Mouse (Mus musculus): ENCODE measurements around the gene Tmem97. TPM values are rescaled to one million over a fixed set of nuclear protein-coding genes. Genes with fewer than 3 reads are reported as not detected.

Tmem97 gene
- polyA plus RNA-seq, 1 experiment: 15.9 TPM

DNA sequence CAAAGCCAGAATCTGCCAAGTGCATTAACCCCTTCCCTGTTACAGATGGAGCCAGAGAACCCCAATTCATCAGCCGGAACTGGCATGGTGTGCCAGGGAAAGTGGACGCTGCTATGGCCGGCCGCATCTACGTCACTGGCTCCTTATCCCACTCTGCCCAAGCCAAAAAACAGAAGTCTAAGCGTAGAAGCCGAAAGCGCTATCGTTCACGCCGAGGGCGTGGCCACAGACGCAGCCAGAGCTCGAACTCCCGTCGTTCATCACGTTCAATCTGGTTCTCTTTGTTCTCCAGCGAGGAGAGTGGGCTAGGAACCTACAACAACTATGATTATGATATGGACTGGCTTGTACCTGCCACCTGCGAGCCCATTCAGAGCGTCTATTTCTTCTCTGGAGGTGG lies 49.0 kb downstream of the Tmem97 start:
- 87% methylated on average over 20 of the region's 20 CpGs for WGBS
- H3K4me1 ChIP-seq (ENCODE audit: control insufficient read depth, insufficient read depth, low read length): peaks cover 15% of the 10 kb centered on the region
- TF ChIP-seq POLR2A (IDR thresholded peaks at IDR 0.05; ENCODE audit: borderline replicate concordance, insufficient read depth, low read length) (no peak), CTCF (IDR thresholded peaks at IDR 0.05; ENCODE audit: borderline replicate concordance, insufficient read depth, low read depth, low read length) (no peak)
- DNase-seq: no peak
- H3K27me3 ChIP-seq (ENCODE audit: control insufficient read depth, insufficient read depth, low read length): no peaks in the 10 kb centered on the region
- H3K4me3 ChIP-seq (replicated peaks; ENCODE audit: insufficient read depth, low read depth, low read length): no peak overlapping the region
- no peak overlapping the region for H3K27ac ChIP-seq (ENCODE audit: insufficient read depth, low read length)

DNA sequence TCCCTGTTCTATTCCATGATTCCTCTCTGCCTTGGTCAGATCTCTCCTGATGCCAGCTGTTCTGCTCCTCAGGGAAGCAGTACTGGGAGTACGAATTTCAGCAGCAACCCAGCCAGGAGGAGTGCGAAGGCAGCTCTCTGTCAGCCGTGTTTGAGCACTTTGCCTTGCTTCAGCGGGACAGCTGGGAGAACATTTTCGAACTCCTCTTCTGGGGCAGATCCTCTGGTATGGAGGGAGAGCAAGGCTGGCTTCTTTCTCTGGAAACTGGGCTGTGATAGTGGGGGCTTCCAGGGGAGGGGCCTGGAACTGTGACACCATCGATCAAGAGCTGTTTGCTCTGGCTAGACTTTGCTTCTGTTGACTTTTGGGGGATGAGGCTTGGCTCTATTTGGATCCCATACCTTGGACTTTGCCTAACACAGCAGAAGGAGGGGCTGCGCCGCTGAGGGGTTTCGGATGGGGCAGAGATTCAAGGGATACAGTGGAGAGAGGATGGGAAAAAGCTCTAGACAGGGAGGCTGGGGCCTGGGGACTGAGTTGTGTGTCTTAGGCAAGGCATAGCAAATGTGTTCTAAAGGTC lies 49.9 kb downstream of the Tmem97 start:
- Histone ChIP-seq H3K27me3 (ENCODE audit: control insufficient read depth, insufficient read depth, low read length) (no peaks in the 10 kb centered on the region), H3K4me1 (ENCODE audit: control insufficient read depth, insufficient read depth, low read length) (peaks cover 15% of the 10 kb centered on the region), H3K4me3 (replicated peaks; ENCODE audit: insufficient read depth, low read depth, low read length) (no peak overlapping the region), H3K27ac (ENCODE audit: insufficient read depth, low read length) (no peak overlapping the region)
- TF ChIP-seq CTCF (IDR thresholded peaks at IDR 0.05; ENCODE audit: borderline replicate concordance, insufficient read depth, low read depth, low read length) (no peak), POLR2A (IDR thresholded peaks at IDR 0.05; ENCODE audit: borderline replicate concordance, insufficient read depth, low read length) (no peak)
- DNase-seq: no peak
- WGBS: 83% methylated on average over 9 of the region's 9 CpGs

DNA sequence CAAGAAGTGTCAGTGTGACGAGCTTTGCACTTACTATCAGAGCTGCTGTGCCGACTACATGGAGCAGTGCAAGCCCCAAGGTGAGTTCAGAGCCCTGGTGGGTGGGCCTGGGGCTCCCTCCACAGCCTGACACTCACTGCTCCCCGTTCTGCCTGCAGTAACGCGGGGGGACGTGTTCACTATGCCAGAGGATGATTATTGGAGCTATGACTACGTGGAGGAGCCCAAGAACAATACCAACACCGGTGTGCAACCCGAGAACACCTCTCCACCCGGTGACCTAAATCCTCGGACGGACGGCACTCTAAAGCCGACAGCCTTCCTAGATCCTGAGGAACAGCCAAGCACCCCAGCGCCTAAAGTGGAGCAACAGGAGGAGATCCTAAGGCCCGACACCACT lies 51.0 kb downstream of the Tmem97 start:
- Histone ChIP-seq H3K4me1 (ENCODE audit: control insufficient read depth, insufficient read depth, low read length) (peaks cover 15% of the 10 kb centered on the region), H3K27ac (ENCODE audit: insufficient read depth, low read length) (no peak overlapping the region), H3K4me3 (replicated peaks; ENCODE audit: insufficient read depth, low read depth, low read length) (no peak overlapping the region), H3K27me3 (ENCODE audit: control insufficient read depth, insufficient read depth, low read length) (no peaks in the 10 kb centered on the region)
- no peak for DNase-seq
- TF ChIP-seq CTCF (IDR thresholded peaks at IDR 0.05; ENCODE audit: borderline replicate concordance, insufficient read depth, low read depth, low read length) (no peak), POLR2A (IDR thresholded peaks at IDR 0.05; ENCODE audit: borderline replicate concordance, insufficient read depth, low read length) (no peak)
- WGBS: 70% methylated on average over 16 of the region's 16 CpGs

DNA sequence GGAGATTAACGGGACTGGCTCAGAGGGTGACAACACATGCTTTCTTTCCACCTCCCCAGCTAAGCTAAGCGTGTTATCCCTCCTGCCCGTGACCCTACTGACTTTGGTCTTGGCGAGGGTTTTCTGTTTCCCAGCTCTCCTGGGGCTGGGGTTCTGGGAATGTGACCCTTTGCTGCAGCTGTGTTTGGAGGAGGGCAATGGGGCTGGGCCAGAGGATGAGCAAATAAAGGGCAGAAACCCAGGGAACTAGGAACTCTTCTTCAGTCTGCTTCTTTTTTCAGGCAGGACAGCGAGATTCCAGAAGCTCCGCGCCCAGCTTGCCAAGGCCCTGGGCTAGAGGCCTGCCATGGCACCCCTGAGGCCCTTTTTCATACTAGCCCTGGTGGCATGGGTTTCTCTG lies 51.6 kb downstream of the Tmem97 start, which contains the start of gene Vtn:
TSS of gene Vtn (plus strand) at position 88 of the 400 bp plus-strand sequence.
- TF ChIP-seq POLR2A (IDR thresholded peaks at IDR 0.05; ENCODE audit: borderline replicate concordance, insufficient read depth, low read length): no peak
- TF ChIP-seq CTCF (IDR thresholded peaks at IDR 0.05; ENCODE audit: borderline replicate concordance, insufficient read depth, low read depth, low read length): no peak
- H3K27ac ChIP-seq (ENCODE audit: insufficient read depth, low read length): peak within 1 kb of the TSS; percentile 66
- H3K27me3 ChIP-seq (ENCODE audit: control insufficient read depth, insufficient read depth, low read length): no peaks in the 10 kb centered on the region
- peak within 1 kb of the TSS; percentile 77 for H3K4me3 ChIP-seq (replicated peaks; ENCODE audit: insufficient read depth, low read depth, low read length)
- DNase-seq: no peak
- 72% methylated on average over 7 of the region's 7 CpGs for WGBS
- H3K4me1 ChIP-seq (ENCODE audit: control insufficient read depth, insufficient read depth, low read length): peaks cover 17% of the 10 kb centered on the region

GRCm38 (mm10) chr11:78497544-78498522 lies 52.7 kb downstream of the Tmem97 start, which contains the start of gene Sarm1:
Gene Sarm1 (minus strand): TSS chr11:78497754.
- peak within 1 kb of the TSS; percentile 77 for H3K4me3 ChIP-seq (replicated peaks; ENCODE audit: insufficient read depth, low read depth, low read length)
- DNase-seq: peak; percentile 98
- no peaks in the 10 kb centered on the region for H3K27me3 ChIP-seq (ENCODE audit: control insufficient read depth, insufficient read depth, low read length)
- H3K4me1 ChIP-seq (ENCODE audit: control insufficient read depth, insufficient read depth, low read length): peaks cover 8% of the 10 kb centered on the region; the same call in 1 of the 2 replicates
- peak within 1 kb of the TSS; percentile 75 for H3K27ac ChIP-seq (ENCODE audit: insufficient read depth, low read length)
- TF ChIP-seq CTCF (IDR thresholded peaks at IDR 0.05; ENCODE audit: borderline replicate concordance, insufficient read depth, low read depth, low read length): no peak
- TF ChIP-seq POLR2A (IDR thresholded peaks at IDR 0.05; ENCODE audit: borderline replicate concordance, insufficient read depth, low read length): peak; percentile 94
- 2% methylated on average over 36 of the region's 36 CpGs for WGBS

DNA sequence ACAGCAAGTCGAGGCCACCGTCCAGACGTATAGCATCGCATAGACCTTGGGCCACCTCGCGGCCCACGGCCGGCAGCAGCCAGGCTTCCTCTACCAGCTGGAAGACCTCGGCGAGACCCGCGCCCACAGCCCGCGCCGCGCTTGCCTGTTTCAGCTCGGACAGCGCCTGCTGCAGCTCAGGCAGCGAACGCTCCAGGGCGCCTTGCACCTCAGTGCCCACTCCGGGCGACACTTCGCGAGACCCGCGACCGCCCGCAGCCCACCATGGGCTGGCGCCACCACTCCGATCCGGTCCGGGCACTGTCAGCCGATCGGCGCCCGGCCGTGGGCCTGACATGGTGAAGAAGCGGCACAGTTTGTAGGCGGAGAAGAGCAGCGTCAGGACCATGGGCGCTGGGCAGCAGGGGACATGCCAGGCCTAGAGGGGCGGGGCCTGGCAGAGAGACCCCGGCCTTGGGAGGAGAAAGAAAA lies 53.5 kb downstream of the Tmem97 start:
- WGBS: under 1% methylated on average over 44 of the region's 44 CpGs
- Histone ChIP-seq H3K4me3 (replicated peaks; ENCODE audit: insufficient read depth, low read depth, low read length) (peak overlapping the region; percentile 77), H3K27me3 (ENCODE audit: control insufficient read depth, insufficient read depth, low read length) (no peaks in the 10 kb centered on the region), H3K4me1 (ENCODE audit: control insufficient read depth, insufficient read depth, low read length) (peaks cover 3% of the 10 kb centered on the region; the same call in 1 of the 2 replicates), H3K27ac (ENCODE audit: insufficient read depth, low read length) (peak overlapping the region; percentile 75)
- no peak for TF ChIP-seq CTCF (IDR thresholded peaks at IDR 0.05; ENCODE audit: borderline replicate concordance, insufficient read depth, low read depth, low read length)
- no peak for TF ChIP-seq POLR2A (IDR thresholded peaks at IDR 0.05; ENCODE audit: borderline replicate concordance, insufficient read depth, low read length)
- DNase-seq: peak; percentile 71 to 76

GRCm38 (mm10) chr11:78495904-78496303 lies 54.7 kb downstream of the Tmem97 start:
- no peak overlapping the region for H3K27ac ChIP-seq (ENCODE audit: insufficient read depth, low read length)
- WGBS: 16% methylated on average over 6 of the region's 6 CpGs
- DNase-seq: peak in 1 of 2 experiments; percentile 39

More at GRCm38 (mm10) chr11:78495904-78496303, 54.7 kb downstream of the Tmem97 start:
- H3K27me3 ChIP-seq (ENCODE audit: control insufficient read depth, insufficient read depth, low read length): no peaks in the 10 kb centered on the region
- peak overlapping the region; percentile 77 for H3K4me3 ChIP-seq (replicated peaks; ENCODE audit: insufficient read depth, low read depth, low read length)
- peaks cover 3% of the 10 kb centered on the region; the same call in 1 of the 2 replicates for H3K4me1 ChIP-seq (ENCODE audit: control insufficient read depth, insufficient read depth, low read length)
- TF ChIP-seq CTCF (IDR thresholded peaks at IDR 0.05; ENCODE audit: borderline replicate concordance, insufficient read depth, low read depth, low read length) (no peak), POLR2A (IDR thresholded peaks at IDR 0.05; ENCODE audit: borderline replicate concordance, insufficient read depth, low read length) (no peak)

Other genes with a start within 250 kb of the Tmem97 start
- gene Spag5, start 249.2 kb downstream of the Tmem97 start, polyA plus RNA-seq (2012; rRNA removed): 17.6 and 19.0 TPM in 2 replicates
- gene Aldoc, start 227.8 kb downstream of the Tmem97 start, polyA plus RNA-seq (2012; rRNA removed): 2,621 and 2,670 TPM in 2 replicates
- 94.2 and 98.6 TPM in 2 replicates for gene Pigs, start 222.4 kb downstream of the Tmem97 start, polyA plus RNA-seq (2012; rRNA removed)
- gene Unc119, start 207.3 kb downstream of the Tmem97 start, polyA plus RNA-seq (2012; rRNA removed): 72.2 and 75.2 TPM in 2 replicates
- gene Foxn1, start 164.2 kb downstream of the Tmem97 start, polyA plus RNA-seq (2012; rRNA removed): not detected in 2 replicates
- gene Slc13a2, start 128.6 kb downstream of the Tmem97 start, polyA plus RNA-seq (2012; rRNA removed): not detected in 2 replicates
- gene Slc46a1, start 85.1 kb downstream of the Tmem97 start, polyA plus RNA-seq (2012; rRNA removed): 15.2 and 15.4 TPM in 2 replicates
- gene Sarm1, start 53.0 kb downstream of the Tmem97 start, polyA plus RNA-seq (2012; rRNA removed): 29.0 and 32.0 TPM in 2 replicates
- gene Vtn, start 51.7 kb downstream of the Tmem97 start, polyA plus RNA-seq (2012; rRNA removed): 142 and 143 TPM in 2 replicates
- gene Sebox, start 47.3 kb downstream of the Tmem97 start, polyA plus RNA-seq (2012; rRNA removed): 14.7 and 17.3 TPM in 2 replicates
- 67.9 and 69.5 TPM in 2 replicates for gene Tmem199, start 38.6 kb downstream of the Tmem97 start, polyA plus RNA-seq (2012; rRNA removed)
- gene Poldip2, start 38.6 kb downstream of the Tmem97 start, polyA plus RNA-seq (2012; rRNA removed): 133 TPM in 2 replicates
- gene Tnfaip1, start 14.4 kb downstream of the Tmem97 start, polyA plus RNA-seq (2012; rRNA removed): 36.7 and 38.0 TPM in 2 replicates
- 83.7 and 91.8 TPM in 2 replicates for gene Ift20, start 14.4 kb downstream of the Tmem97 start, polyA plus RNA-seq (2012; rRNA removed)
- 25.6 TPM in 2 replicates for gene Nlk, start 146.6 kb upstream of the Tmem97 start, polyA plus RNA-seq (2012; rRNA removed)
- 30.8 and 31.2 TPM in 2 replicates for gene Ccnq, start 201.0 kb upstream of the Tmem97 start, polyA plus RNA-seq (2012; rRNA removed)